Mouse (Mus musculus): ENCODE data around the gene Zbed3. TPM values are rescaled to one million over a fixed set of nuclear protein-coding genes. Genes with fewer than 3 reads are reported as not detected.
A peak's percentile ranks its signal among the peaks of the same experiment; 100 is the strongest.

Gene Zbed3
- polyA plus RNA-seq (2015; fragmentation: Nextera tagmentation; extraction: Ambion mirVana): 51.8 and 59.9 TPM in 2 replicates

DNA sequence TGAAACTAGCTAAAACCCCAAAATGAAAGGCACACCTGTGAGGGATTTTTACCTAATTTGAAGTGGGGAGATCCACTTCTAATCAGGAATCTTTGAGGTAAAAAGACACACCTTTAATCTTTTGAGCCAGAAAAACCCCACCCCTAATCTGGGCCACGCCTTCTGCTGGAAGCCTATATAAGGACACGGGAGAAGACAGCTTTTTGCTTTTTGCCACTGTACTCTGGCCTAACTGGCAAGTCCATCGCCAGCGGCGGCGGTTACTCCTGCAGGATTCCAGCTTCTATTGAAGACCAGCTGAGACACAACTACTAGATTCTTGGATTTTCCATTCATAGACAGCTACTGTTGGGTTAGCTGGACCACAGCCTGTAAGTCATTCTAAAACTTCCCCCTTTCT is at the start of gene Zbed3:
TSS of gene Zbed3 (plus strand) at position 213 of the 400 bp plus-strand sequence.
- Histone ChIP-seq H3K4me2 (ENCODE audit: low read depth, low read length) (peak within 1 kb of the TSS; percentile 95), H3K9me3 (ENCODE audit: control insufficient read depth, low read length) (no peaks in the 10 kb centered on the region), H3K9ac (ENCODE audit: low read length) (peak within 1 kb of the TSS; percentile 95), H3K36me3 (ENCODE audit: control insufficient read depth, insufficient read depth, low read length) (no peaks in the 10 kb centered on the region), H3K27ac (ENCODE audit: low read length) (peak within 1 kb of the TSS; percentile 99), H3K4me3 (ENCODE audit: low read length) (peak within 1 kb of the TSS; percentile 74), H3K27me3 (ENCODE audit: control insufficient read depth, insufficient read depth, low read depth, low read length) (no peaks in the 10 kb centered on the region), H3K4me1 (replicated peaks; ENCODE audit: control insufficient read depth, insufficient read depth, low read length) (peaks cover 18% of the 10 kb centered on the region)
- no peak for ATAC-seq (ENCODE audit: low read depth)
- 89% methylated on average over 6 of the region's 6 CpGs for WGBS

DNA sequence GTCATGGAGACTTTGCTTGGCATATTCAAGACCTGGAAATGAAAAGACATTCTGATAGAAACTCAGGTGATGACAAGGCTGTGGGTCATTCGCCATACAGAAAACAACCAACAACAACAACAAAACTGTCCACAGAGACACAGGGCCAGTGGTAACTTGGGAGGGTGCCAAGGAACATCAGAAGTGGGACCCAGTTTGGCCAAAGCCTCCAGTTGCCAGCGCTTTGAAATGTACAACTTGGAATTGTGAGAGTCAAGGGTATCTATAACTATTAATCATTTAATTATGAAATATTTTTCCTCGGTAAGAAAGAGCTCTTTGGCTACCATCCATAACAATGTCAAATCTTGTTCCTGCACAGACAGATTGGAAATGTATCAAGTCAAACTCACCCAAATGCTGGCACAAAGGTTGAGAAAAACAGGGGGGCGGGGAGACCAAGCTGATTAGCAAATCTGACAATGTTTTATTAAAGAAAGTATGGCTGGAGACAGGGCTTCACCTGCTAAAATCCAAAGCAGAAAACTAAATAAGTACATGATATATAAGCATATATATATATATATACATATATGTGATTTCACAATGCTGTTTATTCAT is 44.9 kb upstream of the Zbed3 start:
- WGBS: 74% methylated on average over 4 of the region's 4 CpGs
- Histone ChIP-seq H3K4me1 (replicated peaks; ENCODE audit: control insufficient read depth, insufficient read depth, low read length) (0 out of 2 replicates have a peak, but pooled peaks cover 6% of the 10 kb centered on the region), H3K36me3 (ENCODE audit: control insufficient read depth, insufficient read depth, low read length) (no peaks in the 10 kb centered on the region), H3K27ac (ENCODE audit: low read length) (no peak overlapping the region), H3K9ac (ENCODE audit: low read length) (no peak overlapping the region), H3K4me2 (ENCODE audit: low read depth, low read length) (no peak overlapping the region), H3K27me3 (ENCODE audit: control insufficient read depth, insufficient read depth, low read depth, low read length) (no peaks in the 10 kb centered on the region), H3K4me3 (ENCODE audit: low read length) (no peak overlapping the region), H3K9me3 (ENCODE audit: control insufficient read depth, low read length) (no peaks in the 10 kb centered on the region)
- no peak for ATAC-seq (ENCODE audit: low read depth)

DNA sequence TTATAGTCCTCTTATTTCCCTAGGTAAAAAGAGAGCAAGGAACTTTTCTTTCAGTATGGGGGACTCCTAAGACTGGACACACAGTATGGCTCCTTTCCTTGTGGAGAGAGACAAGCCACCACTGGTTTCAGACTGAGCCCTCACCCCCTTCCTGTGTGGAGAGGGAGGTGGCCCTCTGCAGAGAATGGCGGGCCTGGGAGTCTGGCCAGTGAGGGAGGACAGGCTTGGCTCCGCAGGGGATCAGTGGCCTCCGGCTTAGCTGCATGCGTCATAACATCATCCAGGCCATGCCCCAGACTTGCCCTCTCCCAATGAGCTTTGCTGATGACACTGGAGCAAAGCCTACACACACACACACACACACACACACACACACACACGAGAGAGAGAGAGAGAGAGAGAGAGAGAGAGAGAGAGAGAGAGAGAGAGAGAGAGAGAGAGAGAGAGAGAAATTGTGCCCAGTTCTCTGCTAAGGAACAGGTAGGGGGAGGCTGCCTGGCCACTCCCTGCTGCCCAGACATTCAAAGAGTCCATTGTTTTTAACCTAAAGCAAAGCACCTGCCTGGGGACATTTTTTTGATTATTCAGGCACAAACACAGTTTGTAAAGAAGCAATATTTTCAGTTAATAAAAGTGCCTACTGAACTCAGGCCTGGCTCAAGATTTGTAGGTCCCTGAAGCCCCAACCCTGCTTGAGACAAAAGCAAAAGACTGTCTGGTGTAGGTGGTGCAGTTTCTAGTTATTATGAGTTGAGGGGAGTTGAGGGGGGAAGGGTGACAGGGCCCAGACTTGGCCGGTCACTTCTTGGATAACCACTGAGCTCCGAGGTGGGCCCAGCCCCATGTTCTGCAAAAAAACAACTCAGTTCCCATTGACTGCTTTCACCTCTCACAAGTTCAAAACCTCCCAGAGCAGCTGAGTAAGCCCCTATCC is 41.4 kb upstream of the Zbed3 start:
- no peaks in the 10 kb centered on the region for H3K9me3 ChIP-seq (ENCODE audit: control insufficient read depth, low read length)
- ATAC-seq (ENCODE audit: low read depth): peak; percentile 66
- no peaks in the 10 kb centered on the region for H3K27me3 ChIP-seq (ENCODE audit: control insufficient read depth, insufficient read depth, low read depth, low read length)
- no peak overlapping the region for H3K4me3 ChIP-seq (ENCODE audit: low read length)
- WGBS: 29% methylated on average over 6 of the region's 7 CpGs
- H3K27ac ChIP-seq (ENCODE audit: low read length): 0 out of 2 replicates have a peak overlapping the region, but pooled peaks have one; percentile 12
- H3K4me1 ChIP-seq (replicated peaks; ENCODE audit: control insufficient read depth, insufficient read depth, low read length): no peaks in the 10 kb centered on the region
- no peaks in the 10 kb centered on the region for H3K36me3 ChIP-seq (ENCODE audit: control insufficient read depth, insufficient read depth, low read length)
- H3K4me2 ChIP-seq (ENCODE audit: low read depth, low read length): no peak overlapping the region
- no peak overlapping the region for H3K9ac ChIP-seq (ENCODE audit: low read length)

DNA sequence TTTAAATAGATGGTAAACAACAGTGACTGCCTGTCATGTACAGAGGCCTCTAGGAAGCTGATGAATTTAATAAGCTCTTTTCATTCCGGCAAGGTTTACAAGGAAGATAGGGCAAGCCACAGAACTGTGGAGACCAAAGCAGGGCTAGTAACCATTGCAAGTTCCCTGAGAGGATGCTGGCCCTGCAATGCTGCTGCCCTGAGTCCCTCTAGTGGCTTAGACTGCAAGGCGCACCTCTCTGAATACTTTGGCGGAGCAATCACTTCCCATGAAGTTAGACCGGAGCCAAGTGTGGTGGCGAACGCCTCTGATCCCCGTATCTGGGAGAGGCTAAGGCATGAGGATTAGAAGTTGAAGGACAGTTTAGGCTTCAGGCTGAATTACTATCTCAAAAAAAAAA is 36.4 kb upstream of the Zbed3 start:
- ATAC-seq (ENCODE audit: low read depth): peak; percentile 79
- 5% methylated on average over 7 of the region's 7 CpGs for WGBS
- no peak overlapping the region for H3K27ac ChIP-seq (ENCODE audit: low read length)
- H3K9ac ChIP-seq (ENCODE audit: low read length): no peak overlapping the region
- no peaks in the 10 kb centered on the region for H3K36me3 ChIP-seq (ENCODE audit: control insufficient read depth, insufficient read depth, low read length)
- no peaks in the 10 kb centered on the region for H3K27me3 ChIP-seq (ENCODE audit: control insufficient read depth, insufficient read depth, low read depth, low read length)
- no peak overlapping the region for H3K4me2 ChIP-seq (ENCODE audit: low read depth, low read length)
- H3K9me3 ChIP-seq (ENCODE audit: control insufficient read depth, low read length): no peaks in the 10 kb centered on the region
- H3K4me1 ChIP-seq (replicated peaks; ENCODE audit: control insufficient read depth, insufficient read depth, low read length): no peaks in the 10 kb centered on the region
- no peak overlapping the region for H3K4me3 ChIP-seq (ENCODE audit: low read length)

DNA sequence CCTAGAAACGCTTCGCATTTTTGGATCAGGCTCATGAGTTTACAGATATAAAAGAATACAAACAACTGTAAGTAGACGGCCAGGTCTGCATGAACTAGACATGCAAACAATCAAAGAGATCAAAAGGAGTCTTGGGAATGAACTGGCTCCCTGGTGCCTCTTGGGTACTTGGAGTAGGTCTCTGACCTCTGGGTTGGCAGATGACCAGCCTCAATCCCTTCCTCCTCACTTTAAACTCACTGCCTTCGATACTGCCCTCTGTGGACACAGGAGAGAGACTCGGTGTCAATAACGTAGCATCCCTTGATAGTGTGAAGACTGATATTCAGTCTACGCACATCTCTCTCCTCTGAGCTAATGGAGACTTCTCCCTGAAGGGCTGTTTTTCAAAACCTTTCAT is 35.4 kb upstream of the Zbed3 start:
- no peak for ATAC-seq (ENCODE audit: low read depth)
- H3K9me3 ChIP-seq (ENCODE audit: control insufficient read depth, low read length): no peaks in the 10 kb centered on the region
- H3K4me2 ChIP-seq (ENCODE audit: low read depth, low read length): no peak overlapping the region
- H3K4me1 ChIP-seq (replicated peaks; ENCODE audit: control insufficient read depth, insufficient read depth, low read length): no peaks in the 10 kb centered on the region
- no peak overlapping the region for H3K4me3 ChIP-seq (ENCODE audit: low read length)
- H3K27ac ChIP-seq (ENCODE audit: low read length): no peak overlapping the region
- H3K27me3 ChIP-seq (ENCODE audit: control insufficient read depth, insufficient read depth, low read depth, low read length): no peaks in the 10 kb centered on the region
- WGBS: 51% methylated on average over 7 of the region's 7 CpGs
- H3K9ac ChIP-seq (ENCODE audit: low read length): no peak overlapping the region
- no peaks in the 10 kb centered on the region for H3K36me3 ChIP-seq (ENCODE audit: control insufficient read depth, insufficient read depth, low read length)

DNA sequence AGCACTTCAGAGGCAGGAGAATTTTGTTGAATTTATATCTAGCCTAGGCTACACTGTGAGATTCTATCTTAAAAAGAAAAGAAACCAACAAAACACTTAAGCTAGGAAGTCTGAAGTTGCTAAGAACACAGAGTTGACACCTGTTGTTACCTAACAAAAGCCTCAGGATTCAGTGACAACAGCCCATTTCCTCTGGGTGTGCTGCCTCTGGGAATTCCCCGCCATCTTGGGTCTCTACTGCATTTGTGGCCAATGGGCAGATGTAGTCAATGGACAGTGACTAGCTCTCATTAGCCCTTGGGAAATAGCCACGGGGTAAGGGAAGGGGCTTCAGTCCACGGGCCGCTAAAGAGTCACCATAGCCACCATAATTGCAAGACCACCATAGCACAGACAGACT is 31.4 kb upstream of the Zbed3 start:
- H3K27ac ChIP-seq (ENCODE audit: low read length): no peak overlapping the region
- no peak overlapping the region for H3K4me2 ChIP-seq (ENCODE audit: low read depth, low read length)
- H3K9ac ChIP-seq (ENCODE audit: low read length): no peak overlapping the region
- H3K27me3 ChIP-seq (ENCODE audit: control insufficient read depth, insufficient read depth, low read depth, low read length): no peaks in the 10 kb centered on the region
- WGBS: 89% methylated on average over 4 of the region's 4 CpGs
- no peaks in the 10 kb centered on the region for H3K4me1 ChIP-seq (replicated peaks; ENCODE audit: control insufficient read depth, insufficient read depth, low read length)
- H3K4me3 ChIP-seq (ENCODE audit: low read length): no peak overlapping the region
- no peaks in the 10 kb centered on the region for H3K36me3 ChIP-seq (ENCODE audit: control insufficient read depth, insufficient read depth, low read length)
- no peaks in the 10 kb centered on the region for H3K9me3 ChIP-seq (ENCODE audit: control insufficient read depth, low read length)
- no peak for ATAC-seq (ENCODE audit: low read depth)

DNA sequence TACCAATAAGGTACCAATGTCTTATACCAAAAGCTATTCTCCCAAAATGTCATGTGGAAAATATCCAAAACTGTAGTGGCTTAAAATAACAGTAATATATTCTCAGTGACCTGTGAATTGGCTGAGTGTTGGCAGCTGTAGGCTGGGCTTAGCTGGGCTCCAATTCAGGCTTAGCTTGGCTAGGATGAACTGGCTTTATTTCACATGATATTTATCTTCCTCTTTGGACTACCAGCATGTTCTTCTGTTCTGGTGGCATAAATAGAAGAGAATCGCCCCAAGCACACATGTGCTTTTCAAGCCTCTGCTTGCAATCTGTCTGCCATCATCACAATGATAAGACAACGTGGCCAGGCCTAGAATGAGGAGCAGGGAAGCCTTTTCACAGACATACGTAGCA is 23.5 kb upstream of the Zbed3 start:
- H3K27ac ChIP-seq (ENCODE audit: low read length): no peak overlapping the region
- H3K9ac ChIP-seq (ENCODE audit: low read length): no peak overlapping the region
- ATAC-seq (ENCODE audit: low read depth): no peak
- no peaks in the 10 kb centered on the region; the same call in 1 of the 2 replicates for H3K9me3 ChIP-seq (ENCODE audit: control insufficient read depth, low read length)
- no peaks in the 10 kb centered on the region for H3K4me1 ChIP-seq (replicated peaks; ENCODE audit: control insufficient read depth, insufficient read depth, low read length)
- 46% methylated on average over 3 of the region's 3 CpGs for WGBS
- no peak overlapping the region for H3K4me2 ChIP-seq (ENCODE audit: low read depth, low read length)
- H3K4me3 ChIP-seq (ENCODE audit: low read length): no peak overlapping the region
- no peaks in the 10 kb centered on the region for H3K27me3 ChIP-seq (ENCODE audit: control insufficient read depth, insufficient read depth, low read depth, low read length)
- H3K36me3 ChIP-seq (ENCODE audit: control insufficient read depth, insufficient read depth, low read length): no peaks in the 10 kb centered on the region

DNA sequence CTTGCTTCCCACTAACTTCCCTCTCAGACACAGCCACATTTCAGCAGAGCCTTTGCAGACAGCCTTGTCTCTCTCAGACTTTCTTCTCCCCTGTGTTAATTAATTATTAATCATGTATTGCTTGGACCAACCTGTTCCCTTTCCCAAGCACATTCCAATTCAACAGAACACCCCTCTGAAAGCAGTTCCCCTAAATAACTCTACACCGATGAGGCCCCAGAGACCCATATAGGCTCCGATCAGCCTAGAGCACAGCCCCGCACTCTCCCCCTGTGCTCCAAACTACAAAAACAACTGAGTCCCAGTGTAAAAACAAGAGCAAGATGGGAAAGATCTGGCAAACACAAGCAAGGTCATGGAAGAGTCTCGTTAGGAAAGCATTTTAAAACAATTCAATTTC is 16.8 kb upstream of the Zbed3 start:
- Histone ChIP-seq H3K9me3 (ENCODE audit: control insufficient read depth, low read length) (no peaks in the 10 kb centered on the region), H3K9ac (ENCODE audit: low read length) (no peak overlapping the region), H3K36me3 (ENCODE audit: control insufficient read depth, insufficient read depth, low read length) (no peaks in the 10 kb centered on the region), H3K4me3 (ENCODE audit: low read length) (no peak overlapping the region), H3K4me1 (replicated peaks; ENCODE audit: control insufficient read depth, insufficient read depth, low read length) (no peaks in the 10 kb centered on the region), H3K4me2 (ENCODE audit: low read depth, low read length) (no peak overlapping the region), H3K27ac (ENCODE audit: low read length) (no peak overlapping the region), H3K27me3 (ENCODE audit: control insufficient read depth, insufficient read depth, low read depth, low read length) (no peaks in the 10 kb centered on the region)
- 46% methylated on average over 4 of the region's 4 CpGs for WGBS
- no peak for ATAC-seq (ENCODE audit: low read depth)

DNA sequence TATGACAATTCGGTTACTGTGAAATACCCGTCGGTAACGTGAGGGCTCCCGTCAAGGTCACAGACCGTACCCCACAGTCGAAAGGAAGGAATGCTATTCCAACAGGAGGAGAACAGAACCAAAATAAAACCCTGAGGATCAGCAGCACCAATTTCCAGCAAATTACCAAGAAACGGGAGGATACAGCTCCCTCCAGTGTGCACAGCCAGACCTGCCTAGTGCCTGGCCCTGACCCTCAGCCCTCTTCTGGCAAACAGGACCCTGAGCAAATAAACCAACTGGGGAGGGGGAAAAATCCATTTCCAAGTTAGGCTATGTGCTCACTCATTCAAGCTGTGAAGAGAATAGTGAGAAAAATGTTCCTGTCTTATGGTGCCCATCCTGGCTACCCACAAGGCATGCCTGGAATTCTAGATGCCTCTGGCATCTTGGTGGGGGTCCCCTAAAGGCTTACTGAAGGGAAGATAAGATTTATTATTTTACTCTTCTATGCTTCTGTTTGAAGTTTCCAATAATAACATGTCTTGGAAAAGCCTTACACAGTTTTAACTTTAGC is 16.2 kb upstream of the Zbed3 start:
- Histone ChIP-seq H3K4me1 (replicated peaks; ENCODE audit: control insufficient read depth, insufficient read depth, low read length) (no peaks in the 10 kb centered on the region), H3K9me3 (ENCODE audit: control insufficient read depth, low read length) (no peaks in the 10 kb centered on the region), H3K27me3 (ENCODE audit: control insufficient read depth, insufficient read depth, low read depth, low read length) (no peaks in the 10 kb centered on the region), H3K4me2 (ENCODE audit: low read depth, low read length) (no peak overlapping the region), H3K4me3 (ENCODE audit: low read length) (no peak overlapping the region), H3K27ac (ENCODE audit: low read length) (no peak overlapping the region), H3K9ac (ENCODE audit: low read length) (no peak overlapping the region), H3K36me3 (ENCODE audit: control insufficient read depth, insufficient read depth, low read length) (no peaks in the 10 kb centered on the region)
- no peak for ATAC-seq (ENCODE audit: low read depth)
- 52% methylated on average over 8 of the region's 8 CpGs for whole genome bisulfite sequencing
